Mouse (Mus musculus): ENCODE results near the gene Aco2. TPM values are rescaled to one million over a fixed set of nuclear protein-coding genes. Genes with fewer than 3 reads are reported as not detected.
A peak's percentile ranks its signal among the peaks of the same experiment; 100 is the strongest.

Gene Aco2
- total RNA-seq, 2 experiments from 2014 or later = 1,165 to 1,199 TPM

DNA sequence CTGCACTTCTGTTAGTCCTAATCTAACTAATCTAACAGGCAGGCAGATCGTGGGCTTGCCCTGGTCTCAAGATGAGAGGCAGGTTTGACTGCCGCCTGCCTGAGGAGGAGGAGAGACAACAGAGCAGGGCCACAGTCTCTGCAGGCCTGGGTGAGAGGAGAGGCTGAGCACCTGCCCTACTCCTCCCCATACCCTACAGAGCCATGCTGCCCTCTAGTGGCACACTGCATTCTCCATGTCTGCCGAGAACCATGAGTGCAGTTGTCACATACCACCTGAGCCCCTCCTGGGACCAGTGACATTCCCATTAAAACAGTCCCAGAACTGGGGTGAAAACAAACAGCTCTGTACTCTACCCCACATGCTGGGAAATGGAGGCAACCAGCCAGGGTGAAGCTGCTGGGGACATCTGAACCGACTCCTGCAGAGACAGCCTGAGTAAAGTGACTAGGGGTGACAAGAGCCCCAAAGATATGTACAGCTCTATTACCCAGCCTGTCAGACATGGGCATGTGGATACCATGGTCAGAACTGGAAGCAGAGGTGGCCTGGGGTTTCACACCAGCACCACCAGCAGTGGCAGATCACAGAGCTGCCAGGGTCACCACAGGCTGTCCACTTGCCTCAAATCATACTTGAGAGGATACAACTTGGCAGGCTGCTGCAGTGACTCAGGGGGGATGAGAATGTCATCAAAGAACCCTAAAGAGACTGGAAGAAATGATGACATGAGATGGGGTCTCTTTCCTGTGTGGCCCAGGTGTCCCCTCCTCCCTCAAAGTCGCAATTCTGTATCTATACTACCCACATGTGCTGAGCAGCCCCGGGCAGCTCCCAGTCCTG lies 45.7 kb downstream of the Aco2 start:
- peak; percentile 83 for DNase-seq (ENCODE audit: low spot score)

DNA sequence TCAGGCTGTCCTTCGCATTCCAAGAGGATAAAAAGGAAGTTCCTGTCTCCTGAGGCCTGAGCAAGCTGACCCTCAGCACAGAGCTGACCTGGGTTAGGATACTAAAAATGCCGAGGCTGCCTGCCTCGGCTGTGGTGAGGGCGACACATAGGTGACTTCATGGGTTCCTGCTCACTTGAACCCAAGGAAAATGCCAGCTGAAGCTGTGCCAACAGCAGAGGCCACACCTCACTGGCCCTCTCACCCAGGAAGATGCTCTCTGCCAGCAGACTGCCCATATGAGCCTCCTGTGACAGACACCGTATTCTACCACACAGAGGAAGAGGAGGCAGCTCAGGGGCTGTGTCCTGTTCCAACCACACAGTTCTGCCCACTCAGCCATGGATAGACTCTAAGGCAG lies 47.0 kb downstream of the Aco2 start:
- DNase-seq (ENCODE audit: low spot score) = no peak

DNA sequence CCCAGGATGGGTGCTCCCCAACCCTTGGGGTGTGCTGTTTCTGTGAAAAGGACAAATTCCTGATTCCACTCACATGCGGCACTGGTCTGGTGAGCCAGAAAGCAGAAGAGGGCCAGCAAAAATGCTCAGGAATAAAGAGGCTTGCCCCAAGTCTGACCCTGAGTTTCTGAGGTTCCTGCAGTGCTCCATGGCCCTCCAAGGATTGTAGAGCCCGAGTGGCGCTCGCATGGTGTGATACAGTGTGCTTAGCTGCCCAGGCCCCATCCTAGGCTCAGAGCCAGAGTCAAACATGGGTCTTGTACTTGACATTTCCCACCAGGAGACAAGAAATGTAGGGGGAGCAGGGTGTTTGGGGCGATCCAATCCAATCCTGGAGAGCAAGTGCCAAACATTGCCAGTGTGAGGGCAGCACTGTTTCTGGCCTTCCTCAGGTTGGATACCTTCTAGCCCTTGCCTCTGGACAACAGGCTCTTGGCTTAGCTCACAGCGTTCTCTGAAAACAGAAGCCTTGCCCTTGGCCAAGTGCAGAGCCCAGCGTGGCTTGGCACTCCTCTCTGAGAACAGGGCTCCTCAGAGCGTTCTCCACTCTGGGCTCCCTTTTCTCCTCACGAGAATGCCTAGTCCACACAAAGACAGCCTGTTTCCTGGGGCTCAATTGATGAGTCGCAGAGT lies 48.6 kb downstream of the Aco2 start:
- DNase-seq (ENCODE audit: low spot score) = no peak

DNA sequence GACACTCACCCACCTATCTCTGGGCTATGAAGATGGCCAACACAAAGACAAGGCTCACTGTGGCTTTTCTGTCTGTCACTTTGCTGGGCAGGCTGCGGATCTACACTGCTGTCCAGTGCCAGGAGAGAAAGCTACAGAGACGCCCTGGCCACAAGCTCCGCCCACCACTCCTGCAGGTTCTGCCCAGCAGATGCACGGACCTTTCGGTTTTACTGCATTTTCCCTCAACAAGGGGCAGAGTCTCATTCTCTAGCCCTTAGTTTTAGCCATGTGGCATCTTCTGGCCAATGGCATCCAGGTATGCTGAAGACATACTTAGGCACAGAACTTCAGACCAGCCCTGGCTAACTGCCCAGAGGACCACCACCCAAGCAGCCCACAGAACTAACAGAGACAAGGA lies 49.1 kb downstream of the Aco2 start:
- DNase-seq (ENCODE audit: low spot score) = no peak

DNA sequence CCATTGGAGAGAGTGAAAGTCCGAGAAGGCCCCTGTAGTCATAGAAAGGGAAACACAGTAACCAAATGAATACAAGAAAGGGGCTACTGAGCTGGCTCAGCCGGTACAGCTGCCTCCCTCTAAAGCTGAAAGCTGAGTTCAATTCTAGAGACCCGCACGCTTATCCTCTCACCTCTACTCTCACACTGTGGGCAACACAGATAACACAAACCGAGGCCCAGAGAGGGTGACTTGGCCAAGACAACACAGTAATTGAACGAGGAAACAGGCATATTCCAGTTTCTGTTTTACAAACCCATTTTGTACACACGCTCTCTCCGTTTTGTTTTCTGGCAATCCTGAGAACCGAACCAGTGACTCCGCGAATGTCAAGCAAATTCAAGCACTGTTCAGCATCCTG lies 52.8 kb downstream of the Aco2 start:
- DNase-seq (ENCODE audit: low spot score) = no peak

DNA sequence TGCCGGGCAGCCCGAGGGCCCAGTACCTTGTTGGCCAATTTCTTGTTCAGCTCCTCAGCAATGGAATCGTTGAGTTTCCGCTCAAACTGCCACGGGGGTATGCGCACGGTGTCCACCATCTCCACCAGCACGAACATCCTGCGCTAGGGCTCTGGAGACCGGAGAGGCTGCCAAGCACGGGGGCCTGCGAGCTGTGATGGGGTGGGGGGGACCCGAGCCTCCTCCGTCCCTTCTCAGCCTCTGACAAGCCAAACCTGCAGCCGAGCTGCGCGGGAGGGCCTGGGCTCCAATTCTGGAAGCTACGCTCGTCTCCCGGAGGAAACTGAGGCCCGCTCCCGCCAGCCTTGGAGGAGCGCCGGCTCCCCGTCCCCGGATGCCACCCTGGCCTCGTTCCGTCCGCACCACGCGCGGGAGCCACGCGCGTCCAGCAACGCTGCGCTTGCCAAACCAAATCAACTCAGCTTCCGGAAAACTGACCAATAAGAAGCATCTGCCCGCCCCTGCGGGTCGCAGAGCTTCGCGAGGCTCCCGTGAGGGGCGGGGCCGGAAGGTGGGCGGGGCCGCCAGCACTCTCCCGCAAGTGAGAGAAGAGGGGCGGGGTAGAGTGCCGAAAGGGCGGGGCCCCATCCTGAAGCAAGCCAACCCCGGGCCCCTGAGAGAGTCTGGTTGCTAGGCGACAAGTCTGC lies 53.8 kb downstream of the Aco2 start, which contains the start of gene Polr3h:
Polr3h (minus strand) TSS at position 481 of the 686 bp plus-strand sequence.
- DNase-seq (ENCODE audit: low spot score) = peak; percentile 94

DNA sequence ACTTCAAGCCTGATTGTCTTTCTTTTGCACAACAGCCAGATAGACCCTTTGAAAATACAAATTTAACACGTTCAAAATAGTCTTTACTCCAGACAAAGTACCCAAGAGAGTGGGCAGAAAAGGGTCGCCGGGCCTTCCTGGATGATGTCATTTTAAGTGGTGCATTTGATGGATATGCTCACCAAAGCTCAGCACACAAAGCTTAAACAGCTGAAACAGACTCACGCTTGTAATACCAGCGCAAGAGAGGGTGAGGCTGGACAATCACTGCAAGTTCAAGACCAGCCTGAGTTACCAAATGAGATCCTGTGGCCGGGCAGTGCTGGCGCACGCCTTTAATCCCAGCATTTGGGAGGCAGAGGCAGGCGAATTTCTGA lies 54.3 kb downstream of the Aco2 start:
- no peak for DNase-seq (ENCODE audit: low spot score)

DNA sequence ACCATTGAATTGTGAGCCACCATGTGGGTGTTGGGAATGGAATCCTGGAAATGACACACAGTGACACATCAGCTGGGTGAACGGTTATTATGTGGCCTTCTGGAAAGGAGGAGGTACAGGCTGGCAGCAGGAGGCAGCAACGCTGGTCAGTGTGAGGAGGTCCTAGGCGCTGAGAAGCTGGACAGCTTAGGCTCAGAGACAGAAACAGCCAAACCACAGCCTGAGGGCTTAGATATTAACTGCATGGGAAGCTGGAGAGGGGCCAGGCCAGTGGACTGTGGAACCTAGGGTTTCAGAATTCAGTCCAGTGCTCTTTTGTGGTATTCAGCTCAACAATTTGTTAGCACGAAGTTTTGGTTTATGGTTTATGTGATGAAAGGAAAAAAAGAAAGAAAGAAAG lies 55.6 kb downstream of the Aco2 start:
- no peak for DNase-seq (ENCODE audit: low spot score)

DNA sequence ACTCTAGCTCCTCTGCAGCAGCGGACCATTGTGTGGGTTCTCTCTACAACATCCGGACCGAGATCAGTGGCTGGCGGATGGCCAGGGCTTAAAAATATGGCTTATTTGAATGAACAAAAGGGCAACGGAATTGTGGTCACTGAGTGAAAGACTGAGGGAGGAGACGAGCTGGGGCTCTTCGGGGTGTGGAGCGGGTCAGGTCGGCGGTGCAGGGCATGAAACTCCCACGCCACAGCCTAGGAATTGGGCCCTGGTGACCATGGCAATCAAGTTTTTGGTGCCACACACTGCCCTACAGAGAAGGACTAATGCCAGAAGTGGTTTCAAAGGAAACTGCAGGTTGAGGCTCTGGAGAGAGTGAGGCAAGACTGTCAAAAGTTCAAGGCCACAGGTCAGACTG lies 56.2 kb downstream of the Aco2 start:
- DNase-seq (ENCODE audit: low spot score) = no peak

DNA sequence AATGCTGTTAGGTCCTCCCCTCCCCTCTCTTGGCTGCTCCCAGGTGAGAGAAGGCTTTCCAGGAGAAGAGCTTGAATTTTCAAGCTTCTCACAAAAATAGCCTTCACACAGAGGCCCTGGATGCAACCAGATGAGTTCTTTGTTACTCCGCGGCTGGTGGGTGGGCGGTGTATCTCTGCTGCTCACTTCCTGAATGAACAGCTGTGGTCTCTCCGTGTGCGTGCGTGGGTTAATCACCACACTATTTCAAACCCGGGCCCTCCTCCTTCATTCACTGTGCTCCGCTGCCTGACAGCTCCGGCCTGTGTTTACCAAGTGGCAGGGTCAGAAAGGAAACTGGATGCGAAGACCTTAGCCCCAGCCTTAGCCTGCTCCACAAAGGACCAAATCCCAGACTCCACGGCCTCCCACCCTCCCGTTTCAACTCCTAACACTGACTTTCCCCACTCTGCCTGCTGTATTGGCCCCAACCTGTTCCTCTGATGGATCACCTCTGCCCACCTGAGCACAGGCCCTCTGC lies 60.9 kb downstream of the Aco2 start:
- DNase-seq (ENCODE audit: low spot score) = no peak

DNA sequence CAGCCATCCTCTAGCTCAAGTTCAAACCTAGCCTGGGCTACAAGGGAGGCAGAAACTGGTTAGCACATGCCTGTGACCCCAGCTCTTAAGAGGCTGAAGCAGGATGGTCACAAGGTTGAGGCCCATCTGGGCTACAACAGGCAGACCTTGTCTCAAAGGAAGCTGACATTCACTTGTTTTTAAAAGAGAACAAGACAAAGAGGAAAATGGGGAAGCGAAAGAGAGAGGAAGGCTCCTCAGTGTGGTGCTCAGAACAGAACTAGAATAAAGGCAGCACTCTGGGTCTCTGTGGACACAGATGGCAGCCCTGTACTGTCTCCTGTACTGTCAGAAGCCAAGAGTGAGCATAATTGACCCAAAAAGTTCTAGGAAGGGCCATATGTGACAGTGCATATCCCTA lies 61.9 kb downstream of the Aco2 start:
- DNase-seq (ENCODE audit: low spot score) = no peak

DNA sequence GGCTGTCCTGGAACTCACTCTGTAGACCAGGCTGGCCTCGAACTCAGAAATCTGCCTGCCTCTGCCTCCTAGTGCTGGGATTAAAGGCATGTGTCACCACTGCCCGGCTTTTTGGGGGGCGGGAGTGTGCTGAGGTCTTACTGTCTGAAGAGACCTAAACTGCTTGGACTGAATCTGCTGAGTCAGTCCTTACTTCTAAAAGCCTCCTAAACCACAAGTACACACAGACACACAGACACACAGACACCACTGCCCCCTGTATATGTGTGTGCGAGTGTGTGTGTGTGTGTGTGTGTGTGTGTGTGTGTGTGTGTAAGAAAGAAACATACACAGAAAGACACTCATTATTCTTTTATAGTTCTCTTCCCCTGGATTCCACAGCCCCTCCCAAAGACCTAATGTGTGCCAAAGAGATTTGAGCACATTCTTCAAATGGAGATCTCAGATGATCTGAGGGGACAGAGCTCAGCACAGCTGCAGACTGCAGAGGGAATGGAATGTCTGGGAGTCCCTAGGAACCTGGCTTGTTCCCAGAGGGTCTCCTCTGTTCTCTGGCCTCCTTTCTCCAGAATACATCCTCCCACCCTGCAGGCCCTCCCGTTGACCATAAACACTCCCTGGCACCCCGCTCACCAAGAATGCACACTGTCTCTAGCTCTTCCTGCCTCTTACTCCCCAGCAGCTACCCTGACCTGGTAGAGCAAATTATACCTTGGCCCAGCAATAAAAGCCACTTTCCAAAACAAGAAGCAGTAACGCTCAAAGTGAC lies 63.9 kb downstream of the Aco2 start:
- DNase-seq (ENCODE audit: low spot score) = no peak

DNA sequence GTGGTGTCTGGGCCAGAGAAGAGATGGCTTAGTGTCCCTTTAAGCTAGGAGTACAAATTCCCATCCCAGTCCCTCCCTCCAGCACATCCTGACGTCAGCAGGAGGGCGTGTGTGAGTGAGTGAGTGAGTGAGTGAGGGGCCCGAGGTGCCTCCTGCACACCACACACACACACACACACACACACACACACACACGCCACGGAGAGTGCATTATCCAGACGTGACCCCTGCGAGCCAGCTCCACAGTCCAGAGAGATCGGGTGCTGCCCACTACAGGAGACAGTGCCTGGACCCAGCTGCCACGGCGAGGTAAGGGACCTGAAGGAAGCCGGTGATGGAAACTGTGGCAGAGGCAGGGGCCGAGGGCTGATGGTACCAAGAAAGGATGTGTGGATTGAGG lies 64.6 kb downstream of the Aco2 start, which contains the start of gene Csdc2:
Csdc2 (plus strand) TSS at position 81 of the 400 bp plus-strand sequence.
- no peak for DNase-seq (ENCODE audit: low spot score)

DNA sequence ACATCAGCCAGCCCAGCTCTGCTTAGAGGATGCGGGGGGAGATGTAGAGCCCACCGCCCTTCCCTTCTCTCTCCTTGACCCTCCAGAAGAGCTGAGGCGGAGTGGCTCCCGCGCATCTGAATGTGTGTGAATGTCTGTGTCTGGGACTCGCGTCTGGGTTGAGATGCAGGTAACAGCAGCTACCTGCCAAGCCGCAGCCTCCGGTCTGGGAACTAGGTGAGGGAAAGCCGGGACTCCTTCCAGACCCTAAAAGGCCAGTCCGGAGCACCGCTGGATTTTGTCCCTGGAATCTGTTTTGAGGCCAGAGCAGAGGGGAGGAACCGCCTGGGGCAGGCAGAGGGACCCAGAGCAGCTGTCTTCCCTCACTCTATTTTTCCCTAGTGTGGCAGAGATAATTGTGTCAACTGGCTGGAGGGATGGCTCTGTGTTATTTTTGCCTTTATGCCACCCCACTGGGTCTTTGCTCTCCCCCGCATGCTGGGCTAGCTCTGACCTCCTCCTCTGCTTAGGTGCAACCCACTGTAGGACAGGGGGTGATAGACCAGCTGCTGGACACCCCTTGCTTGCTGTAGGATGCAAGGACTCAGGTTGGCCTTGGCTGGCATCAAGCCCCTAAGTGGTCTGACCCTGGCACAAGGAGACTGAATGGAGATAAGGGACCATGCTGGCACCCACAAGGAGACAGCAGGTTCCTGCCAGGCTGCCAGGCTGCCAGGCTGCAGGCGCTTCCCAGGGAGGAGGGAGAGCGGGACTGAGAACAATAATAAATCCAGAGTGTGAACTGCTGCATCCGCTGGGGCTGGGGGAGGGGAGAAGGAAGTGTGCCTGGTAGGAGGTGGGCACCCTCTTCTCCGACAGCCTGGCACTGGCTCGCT lies 65.2 kb downstream of the Aco2 start:
- no peak for DNase-seq (ENCODE audit: low spot score)

DNA sequence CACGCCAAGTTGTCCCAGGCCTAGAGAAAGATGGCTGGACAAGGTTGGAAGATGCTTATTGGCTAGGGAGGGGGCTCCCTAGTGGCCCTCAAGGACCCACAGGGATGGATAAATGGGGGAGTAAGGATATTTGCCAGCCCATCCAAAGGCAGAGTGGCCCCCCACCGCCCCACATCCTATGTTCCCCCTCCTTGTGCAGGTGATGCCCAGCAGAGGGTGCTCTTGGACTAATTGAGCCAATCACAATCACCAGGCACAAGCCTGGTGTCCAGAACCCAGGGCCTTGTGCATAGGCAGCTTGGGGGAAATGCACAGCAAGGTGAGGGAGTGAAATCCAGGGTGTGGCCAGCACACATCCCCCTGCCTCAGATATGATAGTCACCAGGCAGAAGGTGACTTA lies 66.1 kb downstream of the Aco2 start:
- DNase-seq (ENCODE audit: low spot score) = no peak

DNA sequence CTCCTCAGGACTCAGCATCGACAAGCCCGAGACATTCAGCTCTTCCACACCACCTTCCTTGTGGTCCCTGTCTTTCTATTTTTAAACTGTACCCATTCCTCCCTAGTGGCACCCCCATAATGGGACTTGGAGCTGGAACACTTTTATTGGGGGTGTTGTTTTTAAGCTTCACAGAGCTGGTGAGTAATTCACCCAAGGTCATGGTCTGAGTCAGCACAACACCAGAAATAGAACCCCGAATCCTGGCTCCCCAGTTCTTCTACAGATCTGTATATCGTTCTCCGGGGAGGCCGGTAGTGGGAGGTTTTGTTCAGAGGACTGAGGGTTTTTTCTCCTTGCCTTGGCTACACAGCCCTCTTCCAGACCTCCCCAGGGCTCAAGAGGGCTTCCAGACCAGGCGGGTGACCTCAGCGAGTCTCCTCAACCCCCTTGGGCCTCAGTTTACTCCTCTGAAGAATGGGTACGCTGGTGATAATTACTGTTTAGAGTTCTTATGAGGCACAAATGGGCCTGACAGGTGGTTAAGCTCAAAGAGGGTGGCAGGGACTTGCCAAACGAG lies 67.1 kb downstream of the Aco2 start:
- DNase-seq (ENCODE audit: low spot score) = no peak

DNA sequence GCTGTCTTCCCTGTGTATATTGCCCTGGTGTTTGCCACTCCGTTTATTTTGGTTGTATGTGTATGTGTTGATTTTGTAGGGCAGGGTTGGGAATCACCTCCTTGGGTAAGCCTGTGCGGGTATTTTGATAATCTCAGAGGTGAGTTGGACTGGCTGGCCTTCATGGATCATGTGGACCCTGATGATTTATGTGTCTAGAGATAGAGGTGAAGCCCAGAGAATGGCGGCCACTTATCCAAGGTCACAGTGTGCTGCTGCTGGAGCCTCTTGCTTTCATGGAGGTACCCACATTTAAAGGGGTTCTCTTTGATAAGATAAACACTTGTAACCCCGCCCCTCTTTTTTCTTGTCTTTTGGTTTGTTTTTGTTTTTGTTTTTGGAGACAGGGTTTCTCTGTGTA lies 67.7 kb downstream of the Aco2 start:
- DNase-seq (ENCODE audit: low spot score) = no peak

DNA sequence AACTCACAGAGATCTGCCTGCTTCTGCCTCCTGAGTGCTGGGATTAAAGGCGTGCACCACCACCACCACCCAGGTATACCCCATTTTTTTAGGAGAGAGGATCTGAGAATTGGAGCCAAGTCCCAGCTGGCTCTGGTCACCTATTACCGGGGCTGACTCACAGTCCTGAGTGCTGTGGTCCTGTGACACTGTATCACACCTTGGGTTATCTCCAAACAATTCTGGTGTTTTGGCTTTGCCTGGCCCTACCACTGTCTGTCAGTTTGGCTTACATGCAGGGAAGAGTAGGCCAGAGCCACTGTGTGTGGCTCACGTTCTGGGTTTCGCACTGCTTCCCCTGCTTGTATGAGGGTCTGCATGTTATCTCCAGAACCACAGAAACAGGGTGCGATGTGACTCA lies 68.1 kb downstream of the Aco2 start:
- no peak for DNase-seq (ENCODE audit: low spot score)

DNA sequence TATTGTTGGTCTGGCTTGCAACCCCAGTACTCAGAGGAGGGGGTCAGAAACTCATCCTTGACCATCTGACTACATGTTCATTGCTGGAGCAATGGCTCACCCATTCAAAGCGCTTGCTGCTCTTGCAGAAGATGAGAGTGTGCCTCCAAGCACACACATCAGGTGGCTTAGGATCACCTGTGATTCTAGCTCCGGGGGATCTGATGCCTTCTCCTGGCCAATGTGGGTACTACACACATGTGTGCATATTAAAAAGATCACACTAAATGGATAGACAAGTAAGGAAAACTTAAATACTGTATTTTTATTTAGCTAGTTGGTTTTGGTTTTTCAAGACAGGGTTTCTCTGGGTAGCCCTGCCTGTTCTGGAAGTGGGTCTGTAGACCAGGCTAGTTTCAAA lies 68.9 kb downstream of the Aco2 start:
- no peak for DNase-seq (ENCODE audit: low spot score)

DNA sequence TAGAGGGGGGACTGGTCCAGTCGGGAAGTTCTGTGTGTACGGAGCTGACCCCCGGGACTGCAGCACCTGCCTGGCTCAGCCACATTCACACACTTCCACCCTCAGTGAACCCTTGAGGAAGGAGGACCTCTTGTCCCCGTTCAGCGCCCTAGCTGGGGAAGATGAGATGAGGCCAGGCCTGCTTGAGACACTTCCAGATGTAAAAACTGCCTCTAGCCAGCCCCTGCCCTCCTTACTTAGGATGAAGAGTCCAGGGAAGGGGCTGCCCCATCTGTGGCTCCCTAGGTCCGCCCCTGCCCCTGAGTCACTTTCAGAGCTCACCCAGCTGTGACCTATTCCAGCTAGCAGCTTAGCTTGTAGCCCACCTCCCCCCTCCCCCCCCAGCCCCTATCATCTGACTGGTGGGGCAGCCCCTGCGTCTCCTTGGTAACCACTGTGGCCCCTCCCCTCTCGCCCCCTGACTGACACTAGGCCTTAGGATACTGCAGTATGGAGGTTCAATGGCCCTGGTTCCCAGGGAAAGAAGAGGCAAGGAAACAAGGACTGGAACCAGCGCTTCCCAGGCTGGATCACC lies 71.2 kb downstream of the Aco2 start:
- no peak for DNase-seq (ENCODE audit: low spot score)
